Mouse (Mus musculus) layer of hippocampus, adult 2 months (tissue): ENCODE data around the gene Ogfod2. TPM values are rescaled to one million over a fixed set of nuclear protein-coding genes. Genes with fewer than 3 reads are reported as not detected.

Experiments used
- DNase-seq, 2 experiments: peaks; one replicate each; pipeline ENCODE4 v3.0.0; 2022; ENCODE audit warnings: low spot score in 2 of 2
- H3K27ac ChIP-seq: fragments of 200-600 bp; 2 replicates; pipeline ENCODE4 v1.8.1; 2022
- H3K4me3 ChIP-seq: fragments of 200-600 bp; 2 replicates; pipeline ENCODE4 v1.8.1; 2022; ENCODE audit warnings: mild to moderate bottlenecking
- CTCF ChIP-seq: fragments of 200-600 bp; conservative IDR thresholded peaks from 2 replicates; pipeline ENCODE4 v1.8.1; 2022; ENCODE audit warnings: antibody characterized with exemption, mild to moderate bottlenecking, moderate library complexity
- total RNA-seq, 2 experiments: library from RNA; stranded (reverse); gene quantifications; 2 replicates each; pipeline ENCODE4 v1.2.3; 2021

Ogfod2 gene
- total RNA-seq, 2 experiments from 2014 or later, result 32.7 to 38.7 TPM

DNA sequence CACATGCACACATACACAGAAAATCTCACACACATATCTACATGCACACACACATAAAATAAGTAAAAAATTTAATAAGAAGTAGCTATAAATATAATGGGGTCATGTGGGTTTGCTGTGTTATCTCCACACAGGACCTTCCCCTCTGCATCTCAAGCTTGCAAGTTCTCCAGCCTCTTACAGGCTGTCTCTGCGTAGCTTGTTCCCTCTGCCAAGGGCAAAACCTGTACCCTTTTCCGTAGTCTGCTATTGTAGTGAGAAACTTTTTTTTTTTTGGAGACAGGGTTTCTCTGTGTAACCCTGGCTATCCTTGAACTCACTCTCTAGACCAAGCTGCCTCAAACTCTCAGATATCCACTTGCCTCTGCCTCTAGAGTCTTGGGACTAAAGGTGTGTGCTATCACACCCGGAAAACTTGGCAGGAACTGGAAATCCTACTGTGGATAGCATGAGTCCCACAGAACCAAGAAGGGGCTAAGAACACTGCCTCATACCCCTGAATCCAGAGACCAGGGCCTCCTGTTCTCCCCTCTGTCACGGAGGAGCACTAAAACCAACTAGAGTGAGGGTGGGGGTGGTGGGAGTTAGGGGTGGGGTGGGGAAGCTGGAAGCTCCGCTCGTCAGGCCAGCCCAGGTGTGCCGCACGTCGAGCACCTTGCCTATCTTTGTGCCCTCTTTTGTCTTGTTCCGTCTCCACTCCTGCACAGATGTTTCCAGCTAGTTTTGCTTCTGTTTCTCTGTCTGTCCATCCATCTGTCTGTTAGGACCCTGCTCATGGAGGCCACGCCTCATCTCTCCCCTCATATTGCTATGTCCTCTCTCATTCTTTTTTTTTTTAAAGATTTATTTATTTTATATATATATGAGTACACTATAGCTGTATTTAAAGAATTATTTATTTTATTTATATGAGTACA is 11.7 kb upstream of the Ogfod2 start:
- TF ChIP-seq CTCF, result no peak
- no peak overlapping the region for H3K27ac ChIP-seq
- DNase-seq, result no peak
- H3K4me3 ChIP-seq, result no peak overlapping the region

DNA sequence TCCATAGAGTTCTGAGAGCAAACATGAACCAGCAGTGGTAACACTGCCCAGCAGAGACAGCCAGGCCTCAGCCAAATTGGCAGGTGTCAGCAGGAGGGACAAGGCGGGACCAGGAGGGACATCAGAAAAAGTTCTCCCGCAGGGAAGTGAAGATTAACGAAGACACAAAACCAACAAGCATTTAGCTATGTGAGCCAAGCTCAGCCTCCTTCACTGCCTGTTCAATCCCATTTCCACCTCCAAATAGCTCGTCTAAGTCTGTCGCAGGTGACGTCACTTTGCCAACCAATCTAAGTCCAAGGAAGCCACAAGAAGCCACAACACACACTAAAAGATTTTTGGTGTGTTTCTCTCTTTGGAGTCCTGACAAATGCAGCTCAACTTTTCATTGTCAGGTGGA is 9.8 kb upstream of the Ogfod2 start:
- DNase-seq, result no peak
- Histone ChIP-seq H3K27ac (no peak overlapping the region), H3K4me3 (no peak overlapping the region)
- no peak for TF ChIP-seq CTCF

DNA sequence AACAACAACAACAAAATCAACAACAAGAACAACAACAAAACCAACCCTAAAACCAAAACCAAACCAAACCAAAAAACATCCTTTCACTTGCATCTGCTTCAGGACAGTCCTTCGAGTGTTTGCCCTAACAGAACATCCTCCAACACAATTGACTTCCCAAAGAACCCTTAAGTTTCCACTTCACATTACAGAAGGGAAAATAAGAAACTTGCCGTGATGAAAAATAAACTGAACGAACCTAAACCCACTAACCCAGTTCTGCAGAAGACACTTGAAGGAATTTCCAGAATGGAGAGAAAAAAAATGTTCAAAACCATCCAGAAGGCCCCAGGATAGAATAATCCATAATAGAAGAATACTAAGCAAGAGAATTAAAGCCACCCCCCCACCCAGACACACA is 9.1 kb upstream of the Ogfod2 start:
- Histone ChIP-seq H3K27ac (no peak overlapping the region), H3K4me3 (no peak overlapping the region)
- no peak for TF ChIP-seq CTCF
- DNase-seq, result no peak

DNA sequence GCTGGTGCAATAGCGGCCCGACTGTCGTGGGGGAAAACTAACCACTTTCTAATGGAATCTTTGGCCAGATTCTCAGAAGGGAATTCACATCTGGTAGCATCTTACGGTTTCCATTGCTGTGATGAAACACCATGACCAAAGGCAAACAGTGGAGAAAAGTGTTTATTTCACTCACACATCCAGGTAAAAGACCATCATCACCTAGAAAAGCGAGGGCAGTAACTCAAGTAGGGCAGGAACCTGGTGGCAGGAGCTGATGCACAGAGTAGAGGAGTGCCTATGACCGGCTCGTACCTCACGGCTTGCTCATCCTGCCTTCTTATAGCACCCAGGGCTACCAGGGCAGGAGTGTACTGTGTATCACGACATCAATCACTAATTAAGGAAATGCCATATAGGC is 8.5 kb upstream of the Ogfod2 start:
- DNase-seq, result no peak
- no peak for TF ChIP-seq CTCF
- Histone ChIP-seq H3K27ac (no peak overlapping the region), H3K4me3 (no peak overlapping the region)

DNA sequence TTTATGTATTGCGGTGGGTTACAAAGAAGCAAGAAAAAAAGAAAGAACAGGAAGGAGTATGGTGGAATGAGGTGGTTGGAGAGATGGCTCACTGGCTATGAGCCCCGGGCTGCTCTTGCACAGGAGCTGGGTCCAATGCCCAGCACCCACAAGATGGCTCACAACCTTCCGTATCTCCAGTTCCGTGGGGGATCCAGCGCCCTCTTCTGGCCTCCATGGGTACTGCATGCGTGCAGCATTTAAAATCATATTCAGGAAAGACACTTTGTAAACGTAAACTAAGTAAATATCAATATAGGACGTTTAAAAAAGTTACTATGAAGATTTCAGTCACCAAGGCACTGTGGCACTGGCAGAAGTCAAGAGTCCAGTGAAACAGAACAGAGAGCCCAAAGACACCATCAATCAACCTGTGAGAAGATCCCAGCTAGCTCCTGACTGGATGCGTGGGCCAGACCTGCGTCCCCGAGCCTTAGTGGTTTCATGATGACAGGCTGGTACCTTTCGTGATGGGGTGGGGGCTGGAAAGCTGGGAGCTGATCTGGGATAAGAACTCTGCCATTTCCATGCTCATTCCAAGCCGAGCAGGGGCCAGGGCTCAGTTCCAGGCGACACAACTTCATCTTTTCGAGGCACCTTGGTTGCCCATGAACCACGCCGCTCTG is 888 bp upstream of the Ogfod2 start:
- no peak for DNase-seq
- peak overlapping the region; percentile 96 for H3K27ac ChIP-seq
- peak overlapping the region; percentile 80 for H3K4me3 ChIP-seq
- peak; percentile 86 for TF ChIP-seq CTCF

DNA sequence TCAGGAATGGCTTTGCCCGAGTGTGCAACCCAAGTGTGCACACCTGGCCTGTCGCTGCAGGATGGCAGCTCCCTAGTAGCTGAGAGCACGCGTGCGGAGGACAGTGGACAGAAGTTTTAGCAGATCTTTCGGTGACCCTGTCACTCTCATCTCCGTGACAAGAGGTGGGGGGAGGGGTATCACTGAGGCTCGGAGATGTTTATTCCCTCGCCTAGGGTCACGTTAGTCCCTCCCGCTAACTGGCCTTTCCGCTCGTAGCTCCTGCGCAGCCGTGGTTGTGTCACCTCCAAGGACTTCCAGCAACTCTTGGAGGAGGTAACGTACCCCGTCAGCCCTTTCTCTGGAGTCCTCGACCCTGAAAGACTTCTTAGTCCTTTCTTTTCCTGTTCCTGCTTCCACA is 434 bp downstream of the Ogfod2 start:
- Histone ChIP-seq H3K27ac (peak overlapping the region; percentile 96), H3K4me3 (peak overlapping the region; percentile 80)
- no peak for DNase-seq
- no peak for TF ChIP-seq CTCF

DNA sequence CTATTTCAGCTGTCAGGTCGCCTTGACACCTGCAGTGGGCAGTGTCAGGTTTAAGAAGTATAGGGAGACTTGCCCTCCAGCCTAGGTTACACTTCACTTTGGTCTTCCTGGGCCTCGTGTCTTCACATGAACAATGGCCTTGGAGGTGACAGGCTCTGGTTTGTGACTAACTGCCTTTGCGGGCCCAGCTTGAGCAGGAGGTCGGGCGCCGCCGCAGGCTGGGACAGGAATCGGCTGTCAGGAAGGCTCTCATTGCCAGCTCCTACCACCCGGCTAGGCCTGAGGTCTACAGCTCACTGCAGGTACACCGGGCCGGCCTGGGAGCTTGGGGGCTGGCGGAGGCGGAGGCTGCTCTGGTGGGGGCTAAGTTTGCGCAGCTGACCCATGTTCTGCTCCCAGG is 933 bp downstream of the Ogfod2 start:
- peak; percentile 73 for TF ChIP-seq CTCF
- H3K4me3 ChIP-seq, result peak overlapping the region; percentile 80
- peak overlapping the region; percentile 96 for H3K27ac ChIP-seq
- DNase-seq, result peak; percentile 59 to 68

DNA sequence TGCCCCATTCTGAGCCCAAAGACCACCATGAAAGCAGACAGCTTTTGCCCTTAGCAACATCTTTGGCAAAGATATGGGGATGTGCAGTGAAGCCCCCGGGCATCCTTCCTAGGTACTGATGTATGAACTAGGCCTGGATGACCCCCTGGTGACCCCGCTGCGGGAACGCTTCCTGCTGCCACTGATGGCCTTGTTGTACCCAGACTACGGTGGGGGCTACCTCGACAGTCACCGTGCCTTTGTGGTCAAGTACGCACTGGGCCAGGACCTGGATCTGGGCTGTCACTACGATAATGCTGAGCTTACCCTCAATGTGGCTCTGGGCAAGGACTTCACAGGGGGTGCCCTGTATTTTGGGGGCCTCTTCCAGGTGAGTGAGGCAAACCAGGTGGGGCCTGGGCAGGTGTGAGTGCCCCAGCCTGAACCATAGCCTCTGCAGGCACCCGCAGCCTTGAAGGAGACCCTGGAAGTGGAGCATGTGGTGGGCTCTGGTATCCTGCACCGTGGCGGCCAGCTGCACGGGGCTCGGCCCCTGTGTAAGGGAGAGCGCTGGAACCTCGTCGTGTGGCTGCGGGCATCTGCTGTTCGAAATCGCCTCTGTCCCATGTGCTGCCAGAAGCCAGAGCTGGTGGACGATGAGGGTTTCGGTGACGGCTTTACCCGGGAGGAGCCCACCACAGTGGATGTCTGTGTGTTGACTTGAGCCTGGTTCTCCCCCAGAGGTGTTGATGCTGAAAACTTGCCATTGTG is 2.4 kb downstream of the Ogfod2 start:
- no peak for TF ChIP-seq CTCF
- H3K27ac ChIP-seq, result no peak overlapping the region
- H3K4me3 ChIP-seq, result no peak overlapping the region
- no peak for DNase-seq

DNA sequence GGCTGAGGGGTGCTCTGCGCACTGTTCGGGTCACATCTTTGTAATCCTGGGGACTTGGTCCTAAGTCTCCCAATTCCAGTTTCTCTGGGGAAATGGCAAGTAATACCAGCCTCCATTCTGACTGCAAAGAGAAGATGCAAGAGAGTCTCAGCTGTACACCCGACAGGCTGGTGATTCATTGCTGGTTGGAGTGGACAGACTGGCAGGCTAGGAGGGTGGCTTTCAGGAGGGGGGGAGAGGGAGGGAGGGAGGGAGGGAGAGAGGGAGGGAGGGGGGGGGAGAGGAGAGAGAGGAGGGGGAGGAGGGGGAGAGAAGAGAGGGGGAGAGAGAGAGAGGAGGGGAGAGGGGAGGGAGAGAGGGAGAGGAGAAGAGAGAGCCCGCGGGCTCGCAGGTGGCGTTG is 3.4 kb downstream of the Ogfod2 start:
- DNase-seq, result no peak
- H3K27ac ChIP-seq, result peak overlapping the region; percentile 93
- H3K4me3 ChIP-seq, result peak overlapping the region; percentile 66
- no peak for TF ChIP-seq CTCF

DNA sequence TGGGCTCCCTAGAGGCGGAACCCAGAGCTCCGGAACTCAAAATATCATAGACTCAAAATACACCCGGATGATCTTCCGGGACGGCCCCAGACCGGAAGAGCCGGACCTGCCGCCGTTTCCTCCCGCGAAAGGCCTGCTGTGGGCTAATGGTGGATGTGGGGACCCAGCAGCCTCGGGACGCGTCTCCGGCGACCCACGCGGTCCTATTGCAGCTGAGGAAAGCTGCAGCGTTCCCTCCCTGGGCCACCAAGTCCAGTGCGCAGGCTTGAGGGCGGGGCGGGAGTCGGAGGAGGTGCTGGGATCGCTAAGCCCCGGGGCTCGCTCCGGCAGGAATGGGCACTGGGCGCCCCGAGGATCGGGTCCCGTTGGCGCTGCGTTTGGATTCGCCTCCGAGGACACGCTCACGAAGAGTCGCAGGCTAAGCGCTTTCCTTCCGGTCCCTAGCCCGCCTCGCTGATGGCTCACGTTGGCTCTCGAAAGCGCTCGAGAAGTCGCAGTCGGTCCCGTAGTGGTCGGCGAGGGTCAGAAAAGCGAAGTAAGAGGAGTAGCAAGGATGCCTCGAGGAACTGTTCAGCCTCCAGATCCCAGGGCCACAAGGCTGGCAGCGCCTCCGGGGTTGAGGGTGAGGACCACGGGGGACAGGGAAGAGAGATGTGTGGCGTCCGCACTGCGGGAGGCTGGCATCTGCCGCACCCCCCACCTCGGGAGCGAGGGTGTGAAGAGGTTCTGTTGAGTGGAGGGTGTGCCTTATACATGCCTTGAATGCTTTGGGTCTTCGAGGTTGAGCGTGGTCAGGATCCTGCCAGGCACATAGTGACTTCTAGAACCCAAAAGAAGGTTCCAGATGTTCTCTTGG is 4.1 kb downstream of the Ogfod2 start, which contains the start of gene Arl6ip4:
Gene Arl6ip4 (plus strand): TSS at position 100 of the 856 bp plus-strand sequence.
- DNase-seq, result peak; percentile 78 to 79
- peak within 1 kb of the TSS; percentile 93 for H3K27ac ChIP-seq
- TF ChIP-seq CTCF, result no peak
- H3K4me3 ChIP-seq, result peak within 1 kb of the TSS; percentile 66

DNA sequence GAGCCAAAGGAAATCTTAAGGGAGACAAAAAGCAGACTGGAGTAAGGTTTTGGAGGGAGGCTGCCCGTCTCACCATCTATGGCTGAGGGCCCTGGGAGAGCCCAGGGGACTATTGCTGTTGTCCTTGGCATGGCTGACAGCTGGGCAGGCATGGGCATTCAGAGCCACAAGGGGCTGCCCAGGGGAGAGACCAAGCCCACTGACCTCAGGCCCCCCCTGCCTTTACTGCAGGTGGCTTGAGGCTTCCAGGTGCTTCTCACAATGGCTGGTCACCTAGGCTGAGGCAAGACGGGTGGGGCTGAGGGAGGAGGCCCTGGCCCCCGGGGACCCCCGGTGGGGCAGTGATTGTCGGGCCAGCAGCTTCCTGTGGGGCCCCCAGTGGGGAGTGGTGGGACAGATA is 7.1 kb downstream of the Ogfod2 start:
- DNase-seq, result no peak
- no peak overlapping the region for H3K4me3 ChIP-seq
- no peak for TF ChIP-seq CTCF
- peak overlapping the region; percentile 33; the same call in 1 of the 2 replicates for H3K27ac ChIP-seq

DNA sequence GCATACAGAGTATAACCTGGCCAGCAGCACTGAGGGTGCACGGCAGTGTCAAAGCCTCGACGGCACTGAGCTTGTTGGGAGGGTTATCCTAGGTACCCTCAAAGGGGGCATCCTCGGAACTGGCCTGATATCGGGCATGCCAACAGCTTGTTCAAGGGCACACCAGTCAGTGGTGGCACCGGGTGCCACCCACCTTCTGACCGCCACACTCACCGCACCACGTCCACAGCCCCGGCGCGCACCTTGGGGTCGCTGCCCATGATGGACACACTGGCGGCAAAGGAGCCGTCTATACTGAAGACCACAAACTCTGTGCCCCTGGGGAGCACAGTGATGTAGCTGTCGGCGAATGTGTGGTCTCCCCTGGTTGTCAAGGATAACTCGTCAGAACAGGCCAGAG is 10.3 kb downstream of the Ogfod2 start:
- no peak for TF ChIP-seq CTCF
- Histone ChIP-seq H3K4me3 (no peak overlapping the region), H3K27ac (no peak overlapping the region)
- no peak for DNase-seq
